Mouse (Mus musculus) retina, adult 2 months (tissue): Measurements from ENCODE around the gene Dek.

Experiments
- DNase-seq: peaks from one replicate; pipeline ENCODE4 v3.0.0-alpha.2; 2012; ENCODE audit warnings: low read depth, low spot score

Dek gene

GRCm38 (mm10) chr13:47111185-47111584 is 5.2 kb upstream of the Dek start:
- no peak for DNase-seq

DNA sequence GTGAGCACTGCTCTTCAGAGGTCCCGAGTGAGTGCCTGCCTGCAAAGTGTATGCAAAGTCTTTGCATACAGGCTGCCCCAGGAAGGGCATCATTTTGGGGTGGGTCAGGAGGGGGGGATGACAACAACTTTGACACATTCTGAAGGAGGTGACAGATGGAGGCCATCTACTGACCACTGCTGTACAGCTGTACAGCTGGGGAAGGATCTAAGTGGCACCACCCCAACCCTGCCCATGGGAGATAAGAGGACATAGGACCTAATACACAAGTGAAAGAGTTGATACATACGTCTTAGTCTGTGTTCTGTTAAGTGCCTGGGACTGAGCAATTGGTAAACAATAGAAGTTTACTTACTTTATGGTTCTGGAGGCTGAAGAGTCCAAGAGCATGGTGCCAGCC is 3.2 kb upstream of the Dek start:
- DNase-seq: no peak

DNA sequence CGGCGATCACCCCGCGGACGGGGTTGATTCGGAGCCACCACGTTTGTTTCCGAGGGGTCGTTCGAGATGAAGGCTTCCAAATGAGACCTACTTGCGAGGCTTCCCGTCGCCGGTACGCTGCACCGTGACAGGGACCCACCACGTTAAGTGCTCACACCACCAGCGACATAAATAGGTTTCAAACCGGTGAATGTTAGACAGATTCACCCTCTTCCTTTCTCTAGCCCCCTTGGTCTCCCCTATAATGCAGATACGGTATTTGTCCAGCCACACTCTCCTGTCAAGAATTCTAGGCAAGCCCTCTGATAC is 533 bp upstream of the Dek start:
- DNase-seq: no peak

GRCm38 (mm10) chr13:47104856-47105541 is 1.0 kb downstream of the Dek start:
- no peak for DNase-seq

DNA sequence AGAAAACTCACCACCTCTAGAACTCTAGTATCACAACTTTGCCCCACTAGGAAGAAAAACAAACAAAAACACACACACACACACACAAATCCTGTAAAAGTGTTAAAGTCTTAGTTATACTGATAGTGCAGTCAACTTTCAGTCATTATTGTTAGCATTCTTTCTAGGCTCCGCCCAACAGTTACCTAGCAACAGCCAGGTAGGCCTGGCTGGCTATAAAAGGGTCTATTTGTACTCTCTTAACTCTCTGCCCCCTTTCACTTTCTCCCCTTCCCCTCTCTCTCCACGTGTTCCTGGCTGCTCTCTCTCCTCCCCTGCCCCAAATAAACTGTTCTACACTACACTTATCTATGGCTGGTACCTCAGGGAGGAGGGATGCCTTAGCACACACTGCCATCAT is 1.9 kb downstream of the Dek start:
- no peak for DNase-seq

- no peak for DNase-seq
Measured at GRCm38 (mm10) chr13:47100587-47100986, 5.4 kb downstream of the Dek start.

DNA sequence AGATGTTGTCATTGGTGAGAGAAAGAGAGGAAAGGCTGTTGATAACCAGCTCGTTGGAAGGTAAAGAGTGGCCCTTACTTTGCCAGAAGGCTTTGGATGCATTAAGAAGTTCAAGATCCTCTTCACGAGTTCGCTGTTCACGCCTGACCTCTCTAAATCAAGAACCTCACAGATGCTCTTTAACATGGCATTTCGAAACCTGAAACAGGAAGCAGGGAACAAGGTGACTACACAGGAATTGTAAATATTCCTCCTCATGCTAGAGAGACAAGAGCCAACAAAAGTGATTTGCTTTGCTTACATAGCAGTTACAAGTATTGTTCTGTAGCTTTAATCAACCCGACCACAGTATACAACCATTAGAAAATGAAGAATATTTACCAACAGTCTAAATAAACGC is 6.7 kb downstream of the Dek start:
- DNase-seq: no peak

- no peak for DNase-seq
Measured at GRCm38 (mm10) chr13:47096591-47096990, 9.4 kb downstream of the Dek start.

GRCm38 (mm10) chr13:47093791-47094190 is 12.2 kb downstream of the Dek start:
- no peak for DNase-seq

- no peak for DNase-seq
Measured at GRCm38 (mm10) chr13:47089271-47089670, 16.7 kb downstream of the Dek start.

DNA sequence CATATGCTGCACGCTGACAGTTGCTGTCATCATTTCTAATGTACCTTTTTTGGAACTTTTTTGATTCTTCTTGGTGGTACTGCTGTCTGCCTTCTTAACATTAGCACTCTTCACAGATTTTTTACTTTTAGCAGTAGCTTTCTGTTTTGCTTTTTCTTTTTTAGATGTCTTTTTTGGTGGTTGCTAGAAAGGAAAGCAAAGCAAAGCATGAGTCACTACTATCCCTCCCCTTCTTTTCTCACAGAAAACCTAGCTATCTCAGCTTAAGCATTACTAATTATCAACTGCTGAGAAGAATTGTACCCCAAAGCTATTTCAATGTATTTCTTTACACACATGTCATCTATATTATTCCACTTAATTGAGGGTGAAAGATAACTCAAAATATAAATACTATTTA is 17.6 kb downstream of the Dek start:
- no peak for DNase-seq

- DNase-seq: no peak
Measured at GRCm38 (mm10) chr13:47080905-47081505, 25.0 kb downstream of the Dek start.

DNA sequence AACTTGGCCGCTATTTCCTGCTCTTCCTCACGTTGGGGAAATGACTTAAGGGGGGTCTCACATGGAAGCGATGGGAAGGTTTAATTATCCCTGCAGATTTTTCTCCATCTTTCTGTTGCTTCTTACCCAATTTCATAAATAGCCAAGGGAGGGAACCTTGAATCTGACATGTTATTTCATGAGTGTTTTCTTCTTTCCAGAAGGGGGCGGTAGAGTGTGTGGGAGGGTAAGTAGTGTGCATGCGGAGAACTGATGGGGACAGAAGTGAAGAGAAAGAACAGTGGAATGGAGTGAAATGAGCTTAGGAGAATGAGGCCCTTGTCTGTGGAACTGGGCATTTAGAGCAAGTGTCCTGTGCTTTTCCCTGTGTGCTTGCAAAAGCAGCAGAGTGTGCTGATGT is 27.2 kb downstream of the Dek start:
- DNase-seq: no peak

DNA sequence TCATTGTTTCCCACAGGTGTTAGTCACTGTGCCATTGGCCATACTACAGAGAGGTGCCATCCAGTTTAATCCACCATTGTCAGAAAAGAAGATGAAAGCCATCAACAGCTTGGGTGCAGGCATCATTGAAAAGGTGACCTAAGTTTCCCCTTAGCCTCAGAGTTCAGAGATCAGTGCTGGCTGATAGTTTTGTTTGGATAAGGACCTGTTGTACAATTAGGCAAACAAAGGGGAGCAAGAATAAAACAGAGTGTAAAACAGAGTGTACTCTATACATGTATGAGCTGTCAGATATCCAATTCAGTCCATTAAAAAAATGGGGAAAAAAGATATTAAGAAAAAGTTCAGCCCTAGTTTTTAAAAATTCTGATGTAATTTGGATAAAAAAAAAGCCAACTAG is 28.6 kb downstream of the Dek start:
- no peak for DNase-seq

DNA sequence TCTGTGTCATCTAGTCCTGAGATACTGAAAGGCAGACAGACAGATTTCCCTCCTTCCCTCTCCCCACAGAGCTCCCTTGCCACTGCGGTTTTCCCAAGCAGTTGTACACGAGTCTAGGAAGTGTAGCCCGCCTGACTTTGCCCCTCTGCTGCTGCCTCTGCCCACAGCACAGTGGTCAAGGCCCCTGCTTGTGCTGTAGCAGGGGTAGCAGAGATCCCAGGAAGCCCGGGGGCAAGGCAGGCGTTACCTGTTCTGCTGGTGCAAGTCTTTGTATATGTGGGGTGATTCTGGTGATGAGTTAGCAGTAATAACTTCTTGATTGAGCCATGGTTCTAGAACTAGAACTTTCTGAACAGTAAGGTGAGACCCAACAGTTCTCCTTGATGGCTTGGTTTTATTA is 29.8 kb downstream of the Dek start:
- no peak for DNase-seq

- DNase-seq: no peak
Measured at GRCm38 (mm10) chr13:47072484-47072883, 33.5 kb downstream of the Dek start.

GRCm38 (mm10) chr13:47071871-47072270 is 34.1 kb downstream of the Dek start:
- no peak for DNase-seq

- DNase-seq: no peak
Measured at GRCm38 (mm10) chr13:47070329-47071080, 35.5 kb downstream of the Dek start.

GRCm38 (mm10) chr13:47067001-47067400 is 39.0 kb downstream of the Dek start:
- DNase-seq: no peak

DNA sequence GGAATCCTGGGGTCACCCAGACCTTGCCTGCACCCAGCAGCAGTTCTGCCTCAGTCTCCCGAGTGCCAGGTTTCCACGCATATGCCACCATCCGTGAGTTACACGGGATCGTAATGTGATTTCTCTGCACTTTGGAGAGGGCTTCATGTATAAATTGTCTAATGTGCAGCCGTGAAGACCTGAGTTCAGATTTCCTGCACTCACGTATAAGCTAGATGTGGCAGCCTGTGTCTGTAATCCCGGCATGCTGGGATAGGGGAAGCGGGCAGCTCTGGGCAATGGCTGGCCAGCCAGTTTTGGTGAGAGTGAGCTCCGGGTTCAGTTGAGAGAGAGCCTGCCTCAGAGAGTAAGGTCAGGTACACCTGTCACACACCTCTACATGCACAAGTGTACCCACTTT is 39.5 kb downstream of the Dek start:
- DNase-seq: no peak

DNA sequence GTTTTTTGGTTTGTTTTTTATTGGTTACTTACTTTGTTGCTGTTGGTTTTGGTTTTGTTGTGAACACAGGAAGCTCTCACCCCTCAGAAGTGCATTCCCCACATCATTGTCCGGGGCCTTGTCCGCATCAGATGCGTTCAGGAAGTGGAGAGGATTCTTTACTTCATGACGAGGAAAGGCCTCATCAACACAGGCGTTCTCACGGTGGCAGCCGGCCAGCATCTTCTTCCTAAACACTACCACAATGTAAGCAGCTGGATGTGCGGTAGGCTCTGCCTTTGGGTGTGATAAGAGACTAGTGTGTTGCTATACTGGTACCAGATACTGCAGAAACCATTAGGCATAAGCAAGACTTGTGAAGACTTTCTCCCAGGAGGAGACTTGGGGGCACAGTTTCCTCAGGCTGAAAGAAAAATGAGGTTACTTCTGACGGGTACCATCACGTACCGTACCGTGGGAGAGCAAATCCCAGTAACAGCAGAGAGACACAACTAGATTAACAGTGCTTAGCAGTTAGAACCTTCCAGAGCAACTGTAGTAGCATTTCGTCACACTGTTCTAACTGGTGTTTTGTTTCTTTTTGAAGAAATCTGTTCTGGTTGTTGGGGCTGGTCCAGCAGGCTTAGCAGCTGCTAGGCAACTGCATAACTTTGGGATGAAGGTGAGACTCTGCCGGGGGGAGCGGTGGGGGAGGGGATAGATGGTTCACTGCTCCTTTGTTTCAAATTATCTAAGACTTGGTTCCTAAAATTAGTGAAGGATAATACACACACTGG is 41.8 kb downstream of the Dek start:
- DNase-seq: no peak

- DNase-seq: no peak
Measured at GRCm38 (mm10) chr13:47062756-47063155, 43.2 kb downstream of the Dek start.
